Mouse (Mus musculus): Measurements from ENCODE around the gene Fank1.

Fank1 gene

GRCm38 (mm10) chr7:133891298-133891697, 114.6 kb downstream of the Fank1 start:
- DNase-seq (ENCODE audit: low read depth, low spot score), result no peak

GRCm38 (mm10) chr7:133891796-133892195, 115.1 kb downstream of the Fank1 start:
- no peak for DNase-seq (ENCODE audit: low read depth, low spot score)

DNA sequence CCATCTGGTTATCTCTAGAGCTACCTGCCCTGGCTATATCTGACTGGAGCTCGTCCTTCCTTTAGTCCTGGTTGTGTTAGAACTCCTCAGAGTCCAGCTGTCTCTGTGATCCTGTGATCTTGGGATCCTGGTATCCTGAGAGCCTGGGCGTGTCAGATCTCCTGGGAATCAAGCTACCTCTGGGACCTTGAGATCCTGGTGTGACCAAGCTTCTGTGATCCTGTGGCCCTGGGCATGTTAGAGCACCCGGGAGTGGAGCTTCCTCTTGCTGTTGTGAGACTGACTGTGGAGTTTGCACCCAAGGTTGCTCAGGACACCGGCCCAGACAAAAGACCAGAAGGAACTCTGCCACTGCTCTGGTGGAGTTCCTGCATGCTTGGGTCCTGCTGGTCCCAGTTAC, 122.7 kb downstream of the Fank1 start:
- DNase-seq (ENCODE audit: low read depth, low spot score), result no peak

DNA sequence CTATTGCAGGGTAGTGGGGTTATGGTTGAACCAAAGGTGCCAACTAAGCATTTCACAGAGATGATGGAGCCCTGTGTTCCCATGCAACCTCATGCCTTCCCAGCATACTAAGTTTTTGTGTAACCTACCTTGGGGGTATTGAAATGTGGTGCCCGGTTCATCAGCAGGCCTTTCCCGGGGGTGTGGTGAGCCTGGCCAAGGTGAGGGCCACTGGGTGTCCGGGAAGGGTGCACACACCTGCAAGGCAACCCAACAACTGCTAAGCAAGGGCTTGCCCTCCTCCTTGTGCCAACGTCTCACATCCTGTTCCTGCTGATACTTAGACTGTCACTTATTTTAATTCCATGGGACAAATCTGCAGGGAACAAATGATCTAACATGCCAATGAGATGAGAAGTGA, 132.3 kb downstream of the Fank1 start:
- DNase-seq (ENCODE audit: low read depth, low spot score), result no peak

DNA sequence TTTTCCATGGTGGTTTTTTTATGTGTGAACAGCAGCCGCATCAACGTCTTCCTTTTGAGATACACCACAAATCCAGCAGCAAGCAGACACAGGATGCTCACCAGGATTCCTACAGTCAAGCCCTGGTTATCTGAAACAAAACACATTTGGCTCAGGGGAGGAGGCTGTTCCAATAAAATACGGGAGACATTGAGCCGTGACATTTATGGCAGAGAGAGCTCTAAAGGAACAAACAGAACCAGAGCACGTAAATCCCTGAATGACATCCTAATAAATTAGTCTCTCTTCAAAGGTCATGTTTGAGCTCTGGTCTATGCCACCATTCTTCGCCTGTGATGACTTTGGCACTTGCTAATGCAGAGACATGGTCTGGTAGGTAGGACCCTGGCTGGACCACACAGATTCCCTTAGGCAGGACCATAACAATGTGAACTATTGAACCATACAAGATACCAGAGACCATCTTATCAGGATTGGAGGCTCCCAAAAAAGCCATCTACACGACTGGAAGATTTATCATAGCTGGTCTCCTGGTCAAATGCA, 133.2 kb downstream of the Fank1 start:
- no peak for DNase-seq (ENCODE audit: low read depth, low spot score)

- no peak for DNase-seq (ENCODE audit: low read depth, low spot score)
Observed at GRCm38 (mm10) chr7:133911881-133912280, 135.2 kb downstream of the Fank1 start.

- DNase-seq (ENCODE audit: low read depth, low spot score), result no peak
Observed at GRCm38 (mm10) chr7:133916230-133916629, 139.6 kb downstream of the Fank1 start.

GRCm38 (mm10) chr7:133919306-133919705, 142.6 kb downstream of the Fank1 start:
- DNase-seq (ENCODE audit: low read depth, low spot score), result no peak

- DNase-seq (ENCODE audit: low read depth, low spot score), result no peak
Observed at GRCm38 (mm10) chr7:133919918-133920317, 143.3 kb downstream of the Fank1 start.

DNA sequence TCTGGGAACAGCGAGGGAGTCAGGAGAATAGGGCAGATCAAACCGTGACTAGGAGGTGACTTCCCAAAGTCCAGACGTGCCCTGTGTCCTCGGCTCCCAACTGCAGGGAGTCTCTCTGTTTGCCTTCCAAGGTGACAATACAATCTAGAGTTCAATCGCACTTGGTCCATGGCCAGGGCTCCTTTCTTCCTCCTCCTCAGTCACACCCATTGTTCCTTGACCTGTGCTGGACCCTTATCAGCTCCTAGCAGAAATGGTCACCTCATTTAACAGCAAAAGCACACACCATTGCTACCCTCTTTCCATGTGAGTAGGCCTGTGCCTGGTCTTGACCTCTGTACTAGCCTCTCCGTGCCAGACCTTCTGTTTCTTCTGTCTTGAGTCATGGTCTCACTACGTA, 144.1 kb downstream of the Fank1 start:
- no peak for DNase-seq (ENCODE audit: low read depth, low spot score)

- DNase-seq (ENCODE audit: low read depth, low spot score), result no peak
Observed at GRCm38 (mm10) chr7:133921291-133921690, 144.6 kb downstream of the Fank1 start.

DNA sequence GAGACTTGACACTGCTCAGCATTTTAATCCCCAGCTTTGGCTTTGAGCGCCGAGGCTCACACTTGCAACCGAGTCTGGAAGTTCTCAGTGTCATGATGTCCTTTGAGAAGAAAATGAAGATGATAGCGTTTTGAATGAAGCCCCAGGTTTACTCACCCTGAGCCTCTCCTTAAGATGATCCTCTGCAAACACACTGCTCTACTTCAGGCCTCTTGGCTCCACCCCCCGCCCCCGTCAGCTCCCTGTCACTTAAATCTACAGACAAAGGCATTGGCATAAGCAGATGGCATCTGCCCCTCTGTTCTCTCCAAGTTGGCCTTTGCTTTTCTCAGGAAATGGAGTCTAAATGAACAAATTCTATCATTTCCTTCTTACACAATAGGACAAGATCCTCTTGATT, 147.3 kb downstream of the Fank1 start:
- DNase-seq (ENCODE audit: low read depth, low spot score), result no peak

DNA sequence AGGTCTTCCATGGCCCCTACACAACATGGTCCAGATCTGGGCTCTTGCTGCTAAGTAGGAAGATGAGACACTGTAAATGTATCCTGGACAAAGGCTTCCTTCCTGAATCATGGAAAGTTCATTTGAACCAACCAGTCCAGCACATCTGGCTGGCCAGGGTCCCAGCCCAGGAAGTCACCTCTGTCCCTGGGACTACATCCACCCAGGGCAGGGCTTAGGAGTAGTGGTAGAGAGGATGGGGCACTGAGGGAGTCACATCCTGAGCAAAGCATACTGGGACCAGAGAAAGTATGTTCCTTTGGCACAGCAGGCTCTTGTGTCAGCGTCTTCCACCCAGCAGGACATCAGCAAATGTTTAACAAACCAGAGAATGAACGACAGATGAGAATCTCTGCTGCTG, 149.1 kb downstream of the Fank1 start:
- no peak for DNase-seq (ENCODE audit: low read depth, low spot score)

GRCm38 (mm10) chr7:133928981-133929380, 152.3 kb downstream of the Fank1 start:
- no peak for DNase-seq (ENCODE audit: low read depth, low spot score)

Data from R1 (cell line).